Mouse (Mus musculus) heart, postnatal 0 days (tissue): ENCODE data around the gene Creld2.

ENCODE experiments used
- CTCF ChIP-seq: IDR thresholded peaks from 2 replicates; pipeline ENCODE4 v1.5.1; 2016; ENCODE audit warnings: antibody characterized with exemption, control low read depth, low read depth
- EP300 ChIP-seq: IDR thresholded peaks from 2 replicates; pipeline ENCODE4 v1.6.1; 2016; ENCODE audit warnings: antibody characterized with exemption, low read depth

- no peak for TF ChIP-seq CTCF
- no peak for TF ChIP-seq EP300
These were observed 11.2 kb downstream of the Creld2 start for GRCm38 (mm10) chr15:88830696-88831095.
